Mouse (Mus musculus) left cerebral cortex, postnatal 10 days (tissue): ENCODE results near the gene Slc43a3. TPM values are rescaled to one million over a fixed set of nuclear protein-coding genes. Genes with fewer than 3 reads are reported as not detected.

Source experiments
- DNase-seq, 2 experiments: peaks; one replicate each; pipeline ENCODE4 v3.0.0; 2021 to 2022; ENCODE audit warnings: low spot score in 2 of 2, mixed read lengths in 1 of 2; ENCODE audit errors: extremely low spot score in 1 of 2
- intact Hi-C: fragments of 180-260 bp; cut with DNase I; formaldehyde crosslinking; loops from one replicate; pipeline ENCODE4 v1.15.1; 2025
- total RNA-seq, 2 experiments: library from RNA; stranded (reverse); gene quantifications; 2 replicates each; pipeline ENCODE4 v1.2.3; 2021

Slc43a3 gene
- total RNA-seq, 2 experiments from 2014 or later: 1.8 to 2.0 TPM

GRCm38 (mm10) chr2:84933992-84934648 lies 2.3 kb upstream of the Slc43a3 start:
- intact Hi-C loops: no loop called here

GRCm38 (mm10) chr2:84934649-84935007 lies 1.8 kb upstream of the Slc43a3 start:
- intact Hi-C loops: no loop called here
- no peak for DNase-seq

More at GRCm38 (mm10) chr2:84933992-84934648, 2.3 kb upstream of the Slc43a3 start:
- no peak for DNase-seq

GRCm38 (mm10) chr2:84935065-84935464 lies 1.3 kb upstream of the Slc43a3 start:
- intact Hi-C loops: no loop called here
- DNase-seq: no peak

GRCm38 (mm10) chr2:84937491-84938150 lies 1.2 kb downstream of the Slc43a3 start:
- no peak for DNase-seq
- intact Hi-C loops: no loop called here

- no peak for DNase-seq
- intact Hi-C loops: no loop called here
Measured at GRCm38 (mm10) chr2:84938249-84938946, 2.0 kb downstream of the Slc43a3 start.

- intact Hi-C loops: no loop called here
- DNase-seq: no peak
Measured at GRCm38 (mm10) chr2:84939306-84939705, 2.9 kb downstream of the Slc43a3 start.

GRCm38 (mm10) chr2:84939711-84940110 lies 3.3 kb downstream of the Slc43a3 start:
- intact Hi-C loops: no loop called here
- no peak for DNase-seq

- DNase-seq: no peak
- intact Hi-C loops: no loop called here
Measured at GRCm38 (mm10) chr2:84941332-84941731, 5.0 kb downstream of the Slc43a3 start.

- no peak for DNase-seq
- intact Hi-C loops: no loop called here
Measured at GRCm38 (mm10) chr2:84941795-84942194, 5.4 kb downstream of the Slc43a3 start.

GRCm38 (mm10) chr2:84947154-84947771 lies 10.9 kb downstream of the Slc43a3 start:
- intact Hi-C loops: no loop called here
- DNase-seq: no peak

GRCm38 (mm10) chr2:84948252-84948651 lies 11.9 kb downstream of the Slc43a3 start:
- intact Hi-C loops: no loop called here

GRCm38 (mm10) chr2:84948721-84949120 lies 12.3 kb downstream of the Slc43a3 start:
- intact Hi-C loops: no loop called here
- no peak for DNase-seq

More at GRCm38 (mm10) chr2:84948252-84948651, 11.9 kb downstream of the Slc43a3 start:
- no peak for DNase-seq

- no peak for DNase-seq
- intact Hi-C loops: no loop called here
Measured at GRCm38 (mm10) chr2:84951027-84951426, 14.6 kb downstream of the Slc43a3 start.

- intact Hi-C loops: no loop called here
- no peak for DNase-seq
Measured at GRCm38 (mm10) chr2:84952251-84952650, 15.9 kb downstream of the Slc43a3 start.

GRCm38 (mm10) chr2:84952693-84953092 lies 16.3 kb downstream of the Slc43a3 start:
- intact Hi-C loops: no loop called here
- DNase-seq: no peak

- no peak for DNase-seq
- intact Hi-C loops: loop anchor here (5.0 kb wide), 1 partner anchor 52 kb away; no protein-coding TSS in a partner anchor
Measured at GRCm38 (mm10) chr2:84955435-84955834, 19.1 kb downstream of the Slc43a3 start.

GRCm38 (mm10) chr2:84956274-84956673 lies 19.9 kb downstream of the Slc43a3 start:
- peak in 1 of 2 experiments; percentile 51 for DNase-seq
- intact Hi-C loops: loop anchor here (5.0 kb wide), 1 partner anchor 51 kb away; no protein-coding TSS in a partner anchor

- intact Hi-C loops: loop anchor here (5.0 kb wide), 1 partner anchor 49 kb away; no protein-coding TSS in a partner anchor
- no peak for DNase-seq
Measured at GRCm38 (mm10) chr2:84958588-84959264, 22.3 kb downstream of the Slc43a3 start.

- intact Hi-C loops: no loop called here
- DNase-seq: peak in 1 of 2 experiments; percentile 36
Measured at GRCm38 (mm10) chr2:84961300-84961699, 24.9 kb downstream of the Slc43a3 start.
